Mouse (Mus musculus) adrenal gland, adult 18-20 months (tissue): ENCODE data around the gene Trappc5. TPM values are rescaled to one million over a fixed set of nuclear protein-coding genes. Genes with fewer than 3 reads are reported as not detected.

Experiments used
- DNase-seq, 2 experiments: peaks; one replicate each; pipeline ENCODE4 v3.0.0; 2021 to 2022; ENCODE audit warnings: low spot score in 2 of 2
- long read RNA-seq, 2 experiments: library from polyadenylated mRNA; stranded (forward); transcript quantifications; one replicate each; pipeline ENCODE4 v2.0.0; 2021
- total RNA-seq, 2 experiments: library from RNA; stranded (reverse); gene quantifications; 1 replicate in 1 of 2; 2 replicates in 1 of 2; pipeline ENCODE4 v1.2.3; 2021

The Trappc5 gene
- 10 to 100 TPM; 22.4 to 23.6 TPM for total RNA-seq
- long read RNA-seq, experiment 1, full-length matches to known transcripts: 42 of 42 reads
- long read RNA-seq, experiment 1, partial matches to known transcripts: 0 of 42 reads
- long read RNA-seq, experiment 1, other reads (novel, unspliced or antisense): 0 of 42 reads
- long read RNA-seq, experiment 2, full-length matches to known transcripts: 70 of 70 reads
- long read RNA-seq, experiment 2, partial matches to known transcripts: 0 of 70 reads
- long read RNA-seq, experiment 2, other reads (novel, unspliced or antisense): 0 of 70 reads

GRCm38 (mm10) chr8:3676131-3676992 lies at the start of gene Trappc5:
Trappc5 (plus strand) TSS chr8:3676299.
- peak; percentile 95 for DNase-seq

GRCm38 (mm10) chr8:3626971-3627370 lies 49.1 kb upstream of the Trappc5 start:
- DNase-seq: no peak

GRCm38 (mm10) chr8:3628014-3628413 lies 48.1 kb upstream of the Trappc5 start:
- no peak for DNase-seq

- DNase-seq: peak; percentile 69 to 70
Measured at GRCm38 (mm10) chr8:3630647-3631477, 45.2 kb upstream of the Trappc5 start, which contains the start of gene Stxbp2. Stxbp2 (plus strand) TSS chr8:3630955.

GRCm38 (mm10) chr8:3631478-3631875 lies 44.6 kb upstream of the Trappc5 start:
- DNase-seq: no peak

- DNase-seq: peak; percentile 24 to 42
Measured at GRCm38 (mm10) chr8:3645804-3646203, 30.3 kb upstream of the Trappc5 start.

DNA sequence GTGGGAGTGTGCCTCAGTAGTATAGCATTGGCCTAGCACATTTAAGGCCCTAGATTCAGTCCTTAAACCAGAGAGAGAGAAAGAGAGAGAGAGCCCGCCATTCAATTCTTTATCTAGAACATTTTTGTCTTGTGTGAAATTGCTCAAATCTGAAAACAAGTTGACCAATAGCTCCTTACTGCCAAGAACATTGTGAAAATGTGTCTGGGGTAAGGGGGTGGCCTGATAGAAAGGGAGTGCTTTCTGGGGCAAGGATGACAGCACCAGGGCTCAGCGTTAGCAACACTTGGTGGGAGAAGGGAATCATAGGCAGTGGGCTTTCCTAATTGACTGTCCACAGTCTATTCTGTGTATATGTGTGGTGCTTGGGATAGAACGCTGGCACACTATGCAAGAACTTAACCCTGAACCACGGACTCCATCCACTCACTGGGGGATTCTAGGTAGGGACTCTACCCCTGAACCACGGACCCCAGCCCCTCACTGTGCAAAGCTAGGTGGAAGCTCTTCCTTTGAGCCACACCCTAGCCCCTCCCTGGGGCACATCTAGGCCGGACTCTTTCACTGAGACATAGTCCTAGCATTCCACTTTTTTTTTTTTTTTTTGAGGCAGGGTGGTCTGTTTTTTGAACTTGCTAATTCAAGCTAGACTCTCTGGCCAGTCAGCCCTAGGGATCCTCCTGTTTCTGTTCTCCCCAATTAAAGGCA lies 29.1 kb upstream of the Trappc5 start:
- DNase-seq: no peak

GRCm38 (mm10) chr8:3647561-3647960 lies 28.5 kb upstream of the Trappc5 start:
- no peak for DNase-seq

GRCm38 (mm10) chr8:3648268-3648667 lies 27.8 kb upstream of the Trappc5 start:
- DNase-seq: no peak

GRCm38 (mm10) chr8:3648990-3649389 lies 27.1 kb upstream of the Trappc5 start:
- DNase-seq: no peak

GRCm38 (mm10) chr8:3652845-3653244 lies 23.3 kb upstream of the Trappc5 start:
- no peak for DNase-seq

DNA sequence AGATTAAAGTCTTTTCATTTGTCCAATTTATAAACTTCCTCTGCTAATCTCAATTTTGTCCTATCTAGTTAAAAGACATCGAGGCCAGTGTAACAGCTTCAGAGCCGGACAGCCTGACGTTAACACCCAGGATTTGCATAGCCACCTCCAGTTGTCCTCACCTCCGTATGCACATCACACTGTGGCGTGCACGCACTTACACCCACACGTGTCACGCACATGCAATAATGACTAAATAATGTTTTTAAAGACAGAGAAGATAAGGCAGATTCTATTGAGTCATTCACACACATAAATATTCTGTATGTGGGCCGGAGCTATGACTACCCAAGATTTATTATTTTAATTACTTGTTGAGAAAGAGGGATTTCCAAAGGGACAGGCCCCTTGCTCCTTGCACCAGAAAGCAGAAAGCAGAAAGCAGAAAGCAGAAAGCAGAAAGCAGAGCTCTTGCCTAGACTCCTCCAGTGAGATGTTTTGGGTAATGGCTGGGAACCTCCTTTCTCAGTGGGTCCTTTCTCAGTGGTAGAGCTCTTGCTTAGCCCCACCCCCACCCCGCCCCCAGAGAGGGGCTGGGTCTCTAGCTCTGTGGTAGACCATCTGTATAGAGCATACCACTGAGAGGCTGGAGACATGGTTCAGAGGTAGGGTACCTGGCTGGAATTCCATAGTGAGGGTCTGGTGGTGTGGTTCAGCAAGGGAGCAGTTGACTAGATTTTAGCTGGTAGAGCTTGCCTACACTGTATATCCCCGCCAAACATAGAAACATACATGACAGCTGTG lies 21.2 kb upstream of the Trappc5 start:
- no peak for DNase-seq

GRCm38 (mm10) chr8:3655526-3655925 lies 20.6 kb upstream of the Trappc5 start, which contains the start of gene Retn:
Retn (plus strand) TSS chr8:3655770.
- DNase-seq: no peak

GRCm38 (mm10) chr8:3656725-3657381 lies 19.2 kb upstream of the Trappc5 start:
- DNase-seq: no peak

- no peak for DNase-seq
Measured at GRCm38 (mm10) chr8:3660889-3661288, 15.2 kb upstream of the Trappc5 start.

GRCm38 (mm10) chr8:3664405-3664804 lies 11.7 kb upstream of the Trappc5 start:
- DNase-seq: no peak

- no peak for DNase-seq
Measured at GRCm38 (mm10) chr8:3665507-3665906, 10.6 kb upstream of the Trappc5 start, which contains the start of gene Mcemp1. Mcemp1 (plus strand) TSS chr8:3665754.

DNA sequence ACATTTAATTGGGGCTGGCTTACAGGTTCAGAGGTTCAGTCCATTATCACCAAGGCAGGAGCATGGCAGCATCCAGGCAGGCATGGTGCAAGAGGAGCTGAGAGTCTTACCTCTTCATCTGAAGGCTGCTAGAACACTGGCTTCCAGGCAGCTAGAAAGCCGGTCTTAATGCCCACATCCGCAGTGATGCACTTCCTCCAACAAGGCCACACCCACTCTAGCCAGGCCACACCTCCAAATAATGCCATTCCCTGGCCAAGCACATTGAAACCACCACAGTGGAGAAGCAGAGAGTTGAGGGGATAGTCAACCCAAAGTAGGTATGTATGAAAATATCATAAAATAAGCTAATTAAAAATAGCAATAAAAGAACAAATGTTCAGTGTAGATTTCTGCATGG lies 5.7 kb upstream of the Trappc5 start:
- DNase-seq: no peak

GRCm38 (mm10) chr8:3671980-3672491 lies 4.1 kb upstream of the Trappc5 start, which contains the start of gene Fcor:
Fcor (minus strand) TSS chr8:3672362.
- DNase-seq: peak; percentile 83 to 87
